ENCODE assay signal across 20 mouse cellular contexts in genomic region chr1:51152856-51153255, GRCm38 (mm10).
DNase-seq lines count a peak whose midpoint lies in the region; ATAC-seq and TF ChIP-seq lines count a peak whose summit lies in the region.
"Had no signal": no experiment of that assay in that cellular context is flagged by ENCODE, and none has a peak within 500 bp of the region (broad histone marks: within the 10 kb centered on the region; RNA-seq: fewer than 3 reads in every experiment).

No protein-coding gene starts in this region.

- 49% methylated on average over 5 of the region's 5 CpGs for whole genome bisulfite sequencing in heart, adult 2 months
- WGBS in kidney, embryonic 16.5 days: 29% methylated on average over 5 of the region's 5 CpGs
- WGBS in forebrain, embryonic 13.5 days: 18% methylated on average over 5 of the region's 5 CpGs

- H3K9ac ChIP-seq in heart, adult 2 months (ENCODE audit: low read depth, low read length): no peak overlapping the region
- no peak overlapping the region for H3K9ac ChIP-seq in kidney, embryonic 16.5 days (replicated peaks; ENCODE audit: low read length)
- no peak overlapping the region for H3K9ac ChIP-seq in forebrain, embryonic 13.5 days
- H3K9ac ChIP-seq: embryonic facial prominence, embryonic 15.5 days had no signal

- ATAC-seq in kidney, embryonic 16.5 days (ENCODE audit: low FRiP score, low TSS enrichment): no peak
- ATAC-seq in forebrain, embryonic 13.5 days: no peak

- no peak overlapping the region for H3K4me2 ChIP-seq in kidney, embryonic 16.5 days (replicated peaks; ENCODE audit: low read depth, low read length)
- no peak overlapping the region for H3K4me2 ChIP-seq in forebrain, embryonic 13.5 days
- H3K4me2 ChIP-seq: embryonic facial prominence, embryonic 15.5 days; liver, embryonic 11.5 days had no signal

- H3K9me3 ChIP-seq in kidney, embryonic 16.5 days (ENCODE audit: low read length): no peaks in the 10 kb centered on the region
- H3K9me3 ChIP-seq in forebrain, embryonic 13.5 days (replicated peaks): no peaks in the 10 kb centered on the region
- H3K9me3 ChIP-seq: embryonic facial prominence, embryonic 15.5 days; forebrain, embryonic 10.5 days; G1E had no signal

- intact Hi-C loops in heart, adult 2 months (cut with DNase I): loop anchor here (5.0 kb wide), 2 partner anchors 39 to 139 kb away; no protein-coding TSS in a partner anchor
- intact Hi-C loops in heart, postnatal 36 days (cut with DNase I): no loop called here

- no peaks in the 10 kb centered on the region for H3K79me2 ChIP-seq in heart, adult 2 months (replicated peaks; ENCODE audit: control insufficient read depth, insufficient read depth, low read length)

- H3K4me1 ChIP-seq in heart, adult 2 months (ENCODE audit: control insufficient read depth, insufficient read depth, low read length): peaks cover 7% of the 10 kb centered on the region
- H3K4me1 ChIP-seq in kidney, embryonic 16.5 days (ENCODE audit: insufficient read depth, low read length): 0 out of 2 replicates have a peak, but pooled peaks cover 10% of the 10 kb centered on the region
- H3K4me1 ChIP-seq in forebrain, embryonic 13.5 days: 0 out of 2 replicates have a peak, but pooled peaks cover 5% of the 10 kb centered on the region
- H3K4me1 ChIP-seq: embryonic facial prominence, embryonic 15.5 days had no signal

- no peaks in the 10 kb centered on the region for H3K27me3 ChIP-seq in heart, adult 2 months (ENCODE audit: control insufficient read depth, insufficient read depth, low read length)
- no peaks in the 10 kb centered on the region for H3K27me3 ChIP-seq in kidney, embryonic 16.5 days (ENCODE audit: insufficient read depth, low read length)
- H3K27me3 ChIP-seq in forebrain, embryonic 13.5 days: no peaks in the 10 kb centered on the region
- H3K27me3 ChIP-seq: embryonic facial prominence, embryonic 15.5 days had no signal

- peak overlapping the region; percentile 52 for H3K27ac ChIP-seq in heart, adult 2 months
- H3K27ac ChIP-seq in kidney, embryonic 16.5 days (ENCODE audit: low read length): no peak overlapping the region
- H3K27ac ChIP-seq in forebrain, embryonic 13.5 days: no peak overlapping the region
- H3K27ac ChIP-seq: embryonic facial prominence, embryonic 15.5 days; forebrain, embryonic 10.5 days had no signal

- TF ChIP-seq CTCF in heart, adult 2 months (IDR thresholded peaks at IDR 0.05): no peak

- no peak for TF ChIP-seq EP300 in heart, adult 2 months (IDR thresholded peaks at IDR 0.05; ENCODE audit: insufficient read depth, low read depth, low read length)

- peaks cover 6% of the 10 kb centered on the region for H3K36me3 ChIP-seq in heart, adult 2 months (ENCODE audit: control insufficient read depth, insufficient read depth, low read length)
- no peaks in the 10 kb centered on the region for H3K36me3 ChIP-seq in kidney, embryonic 16.5 days (ENCODE audit: insufficient read depth, low read length)
- no peaks in the 10 kb centered on the region for H3K36me3 ChIP-seq in forebrain, embryonic 13.5 days (ENCODE audit: poor library complexity, severe bottlenecking)
- H3K36me3 ChIP-seq: embryonic facial prominence, embryonic 15.5 days; forebrain, embryonic 10.5 days; G1E had no signal

- DNase-seq in embryo, embryonic 10 days (ENCODE audit: low spot score): peak; percentile 56
- no peak for DNase-seq in embryo, embryonic 11 days
- DNase-seq in heart, adult 2 months: peak in 1 of 2 experiments; percentile 18
- DNase-seq in heart, postnatal 36 days: no peak
- DNase-seq in kidney, adult 9 months: peak; percentile 10
- peak; percentile 62 for DNase-seq in fat pad, adult 2 months (ENCODE audit: extremely low read depth, low read depth, low spot score)
- DNase-seq: cerebellum, adult 8-10 months; gastrocnemius, postnatal 10 days; kidney, adult 11 months; kidney, postnatal 25 days; left cerebral cortex, postnatal 4 days; lung, adult 18-20 months; lung, postnatal 14 days; thymus, adult 2 months had no signal

- H3K4me3 ChIP-seq in heart, adult 2 months: no peak overlapping the region
- H3K4me3 ChIP-seq in kidney, embryonic 16.5 days (ENCODE audit: low read length): no peak overlapping the region
- no peak overlapping the region for H3K4me3 ChIP-seq in forebrain, embryonic 13.5 days
- H3K4me3 ChIP-seq: embryonic facial prominence, embryonic 15.5 days; forebrain, embryonic 10.5 days had no signal

- no peak for TF ChIP-seq POLR2A in heart, adult 2 months (IDR thresholded peaks at IDR 0.05; ENCODE audit: insufficient read depth, low read depth, low read length)

Comparison
In these comparisons a context has a peak if more than half of its experiments do, and no peak if none do; other contexts are left out.
1. DNase-seq: peak in embryo, embryonic 10 days (single experiment), kidney, adult 9 months (single experiment) and fat pad, adult 2 months (single experiment); none in embryo, embryonic 11 days (single experiment) and heart, postnatal 36 days (0 of 2).